Mouse (Mus musculus): ENCODE measurements around the gene Anxa9. TPM values are rescaled to one million over a fixed set of nuclear protein-coding genes. Genes with fewer than 3 reads are reported as not detected.
A peak's percentile ranks its signal among the peaks of the same experiment; 100 is the strongest.
"Not testable (repeated sequence)": the region's sequence is repeated elsewhere in the genome, so short reads cannot be mapped to it uniquely, and the experiment has no call there.

Gene Anxa9
- polyA plus RNA-seq (2014; fragmentation: Nextera tagmentation; extraction: Ambion mirVana), result 0.24 and 0.52 TPM in 2 replicates

GRCm38 (mm10) chr3:95307100-95307499 lies at the start of gene Anxa9:
Gene Anxa9, minus strand, starts transcription at chr3:95307176.
- ATAC-seq (ENCODE audit: low FRiP score) (no peak), DNase-seq (ENCODE audit: low spot score) (no peak)
- no peak within 1 kb of the TSS for H3K9ac ChIP-seq
- 65% methylated on average over 7 of the region's 7 CpGs for WGBS
- H3K27ac ChIP-seq, result no peak within 1 kb of the TSS
- H3K4me3 ChIP-seq (replicated peaks; ENCODE audit: low read length), result no peak within 1 kb of the TSS
- H3K4me2 ChIP-seq (replicated peaks), result no peak within 1 kb of the TSS
- H3K4me1 ChIP-seq (replicated peaks; ENCODE audit: control insufficient read depth, insufficient read depth, low read length), result no peaks in the 10 kb centered on the region
- no peaks in the 10 kb centered on the region for H3K36me3 ChIP-seq (replicated peaks; ENCODE audit: control insufficient read depth, insufficient read depth)
- H3K9me3 ChIP-seq (ENCODE audit: control insufficient read depth, low read length), result no peaks in the 10 kb centered on the region
- no peaks in the 10 kb centered on the region for H3K27me3 ChIP-seq (ENCODE audit: control insufficient read depth, insufficient read depth, low read length)

GRCm38 (mm10) chr3:95355911-95356544 lies 49.1 kb upstream of the Anxa9 start:
- not testable (repeated sequence) for ATAC-seq (ENCODE audit: low FRiP score); H3K27me3 ChIP-seq (ENCODE audit: control insufficient read depth, insufficient read depth, low read length); DNase-seq (ENCODE audit: low spot score); H3K9ac ChIP-seq; H3K9me3 ChIP-seq (ENCODE audit: control insufficient read depth, low read length); H3K27ac ChIP-seq; H3K4me1 ChIP-seq (replicated peaks; ENCODE audit: control insufficient read depth, insufficient read depth, low read length)
- WGBS, result 25% methylated on average over 7 of the region's 19 CpGs
- H3K36me3 ChIP-seq (replicated peaks; ENCODE audit: control insufficient read depth, insufficient read depth), result peaks cover 30% of the 10 kb centered on the region
- H3K4me2 ChIP-seq (replicated peaks), result peak overlapping the region; percentile 46
- H3K4me3 ChIP-seq (replicated peaks; ENCODE audit: low read length), result peak overlapping the region; percentile 42

GRCm38 (mm10) chr3:95349491-95349890 lies 42.5 kb upstream of the Anxa9 start:
- no peak overlapping the region for H3K9ac ChIP-seq
- DNase-seq (ENCODE audit: low spot score), result no peak
- H3K9me3 ChIP-seq (ENCODE audit: control insufficient read depth, low read length), result no peaks in the 10 kb centered on the region
- peaks cover 88% of the 10 kb centered on the region for H3K36me3 ChIP-seq (replicated peaks; ENCODE audit: control insufficient read depth, insufficient read depth)
- no peak overlapping the region for H3K27ac ChIP-seq
- H3K4me1 ChIP-seq (replicated peaks; ENCODE audit: control insufficient read depth, insufficient read depth, low read length), result no peaks in the 10 kb centered on the region
- H3K4me2 ChIP-seq (replicated peaks), result no peak overlapping the region
- no peak overlapping the region for H3K4me3 ChIP-seq (replicated peaks; ENCODE audit: low read length)
- ATAC-seq (ENCODE audit: low FRiP score), result no peak
- no peaks in the 10 kb centered on the region for H3K27me3 ChIP-seq (ENCODE audit: control insufficient read depth, insufficient read depth, low read length)

GRCm38 (mm10) chr3:95348343-95348742 lies 41.4 kb upstream of the Anxa9 start:
- not testable (repeated sequence) for H3K4me3 ChIP-seq (replicated peaks; ENCODE audit: low read length); ATAC-seq (ENCODE audit: low FRiP score); DNase-seq (ENCODE audit: low spot score); H3K9ac ChIP-seq; H3K27ac ChIP-seq; H3K4me1 ChIP-seq (replicated peaks; ENCODE audit: control insufficient read depth, insufficient read depth, low read length); H3K4me2 ChIP-seq (replicated peaks); H3K27me3 ChIP-seq (ENCODE audit: control insufficient read depth, insufficient read depth, low read length); H3K9me3 ChIP-seq (ENCODE audit: control insufficient read depth, low read length)
- peaks cover 91% of the 10 kb centered on the region for H3K36me3 ChIP-seq (replicated peaks; ENCODE audit: control insufficient read depth, insufficient read depth)
- 98% methylated on average over 4 of the region's 5 CpGs for WGBS

- WGBS, result 98% methylated on average over 7 of the region's 7 CpGs
- no peak overlapping the region for H3K9ac ChIP-seq
- DNase-seq (ENCODE audit: low spot score) (no peak), ATAC-seq (ENCODE audit: low FRiP score) (no peak)
- H3K27me3 ChIP-seq (ENCODE audit: control insufficient read depth, insufficient read depth, low read length), result no peaks in the 10 kb centered on the region
- H3K36me3 ChIP-seq (replicated peaks; ENCODE audit: control insufficient read depth, insufficient read depth), result peaks cover 92% of the 10 kb centered on the region
- no peak overlapping the region for H3K4me3 ChIP-seq (replicated peaks; ENCODE audit: low read length)
- no peaks in the 10 kb centered on the region for H3K9me3 ChIP-seq (ENCODE audit: control insufficient read depth, low read length)
- H3K4me2 ChIP-seq (replicated peaks), result no peak overlapping the region
- no peak overlapping the region for H3K27ac ChIP-seq
- no peaks in the 10 kb centered on the region for H3K4me1 ChIP-seq (replicated peaks; ENCODE audit: control insufficient read depth, insufficient read depth, low read length)
Observed at GRCm38 (mm10) chr3:95346454-95346853, 39.5 kb upstream of the Anxa9 start.

GRCm38 (mm10) chr3:95343356-95344000 lies 36.5 kb upstream of the Anxa9 start:
- H3K4me2 ChIP-seq (replicated peaks); H3K9me3 ChIP-seq (ENCODE audit: control insufficient read depth, low read length); H3K27ac ChIP-seq; H3K4me1 ChIP-seq (replicated peaks; ENCODE audit: control insufficient read depth, insufficient read depth, low read length); H3K9ac ChIP-seq; ATAC-seq (ENCODE audit: low FRiP score); H3K27me3 ChIP-seq (ENCODE audit: control insufficient read depth, insufficient read depth, low read length); DNase-seq (ENCODE audit: low spot score); H3K4me3 ChIP-seq (replicated peaks; ENCODE audit: low read length): not testable (repeated sequence)
- WGBS, result 93% methylated on average over 9 of the region's 9 CpGs
- peaks cover 95% of the 10 kb centered on the region for H3K36me3 ChIP-seq (replicated peaks; ENCODE audit: control insufficient read depth, insufficient read depth)

- WGBS, result 94% methylated on average over 4 of the region's 4 CpGs
- Histone ChIP-seq H3K4me1 (replicated peaks; ENCODE audit: control insufficient read depth, insufficient read depth, low read length) (no peaks in the 10 kb centered on the region), H3K9me3 (ENCODE audit: control insufficient read depth, low read length) (no peaks in the 10 kb centered on the region), H3K27me3 (ENCODE audit: control insufficient read depth, insufficient read depth, low read length) (no peaks in the 10 kb centered on the region), H3K4me2 (replicated peaks) (no peak overlapping the region), H3K4me3 (replicated peaks; ENCODE audit: low read length) (no peak overlapping the region), H3K27ac (no peak overlapping the region), H3K36me3 (replicated peaks; ENCODE audit: control insufficient read depth, insufficient read depth) (peaks cover 99% of the 10 kb centered on the region), H3K9ac (no peak overlapping the region)
- DNase-seq (ENCODE audit: low spot score), result no peak
- ATAC-seq (ENCODE audit: low FRiP score), result no peak
Observed at GRCm38 (mm10) chr3:95338251-95338650, 31.3 kb upstream of the Anxa9 start.

GRCm38 (mm10) chr3:95337345-95337744 lies 30.4 kb upstream of the Anxa9 start:
- no peaks in the 10 kb centered on the region for H3K9me3 ChIP-seq (ENCODE audit: control insufficient read depth, low read length)
- no peaks in the 10 kb centered on the region for H3K4me1 ChIP-seq (replicated peaks; ENCODE audit: control insufficient read depth, insufficient read depth, low read length)
- no peak overlapping the region for H3K4me3 ChIP-seq (replicated peaks; ENCODE audit: low read length)
- no peak overlapping the region for H3K27ac ChIP-seq
- no peak overlapping the region for H3K4me2 ChIP-seq (replicated peaks)
- 94% methylated on average over 4 of the region's 4 CpGs for WGBS
- peaks cover 99% of the 10 kb centered on the region for H3K36me3 ChIP-seq (replicated peaks; ENCODE audit: control insufficient read depth, insufficient read depth)
- ATAC-seq (ENCODE audit: low FRiP score), result no peak
- H3K27me3 ChIP-seq (ENCODE audit: control insufficient read depth, insufficient read depth, low read length), result no peaks in the 10 kb centered on the region
- no peak overlapping the region for H3K9ac ChIP-seq
- no peak for DNase-seq (ENCODE audit: low spot score)

GRCm38 (mm10) chr3:95331528-95331927 lies 24.6 kb upstream of the Anxa9 start:
- no peak for ATAC-seq (ENCODE audit: low FRiP score)
- peaks cover 97% of the 10 kb centered on the region for H3K36me3 ChIP-seq (replicated peaks; ENCODE audit: control insufficient read depth, insufficient read depth)
- no peak for DNase-seq (ENCODE audit: low spot score)

More at GRCm38 (mm10) chr3:95331528-95331927, 24.6 kb upstream of the Anxa9 start:
- H3K9ac ChIP-seq, result no peak overlapping the region
- no peaks in the 10 kb centered on the region for H3K4me1 ChIP-seq (replicated peaks; ENCODE audit: control insufficient read depth, insufficient read depth, low read length)
- H3K4me3 ChIP-seq (replicated peaks; ENCODE audit: low read length), result no peak overlapping the region
- H3K27me3 ChIP-seq (ENCODE audit: control insufficient read depth, insufficient read depth, low read length), result no peaks in the 10 kb centered on the region
- WGBS, result 89% methylated on average over 1 of the region's 1 CpGs
- H3K4me2 ChIP-seq (replicated peaks), result no peak overlapping the region
- no peak overlapping the region for H3K27ac ChIP-seq
- no peaks in the 10 kb centered on the region for H3K9me3 ChIP-seq (ENCODE audit: control insufficient read depth, low read length)
